Mouse (Mus musculus) hindbrain, embryonic 16.5 days (tissue): ENCODE data around the gene Tmed4. TPM values are rescaled to one million over a fixed set of nuclear protein-coding genes. Genes with fewer than 3 reads are reported as not detected.

Experiments used
- polyA plus RNA-seq: library from polyadenylated mRNA; unstranded; fragments of >200 nt; fragmentation: Nextera tagmentation; extraction: Ambion mirVana; gene quantifications from 2 replicates; pipeline ENCODE4 v1.2.1, GENCODE M21; 2015

The Tmed4 gene
- polyA plus RNA-seq, 1 experiment from 2014 or later: 111 TPM

Other genes with a start within 250 kb of the Tmed4 start
- 138 and 140 TPM in 2 replicates for gene Camk2b, start 208.5 kb downstream of the Tmed4 start, polyA plus RNA-seq
- 0.71 and 0.81 TPM in 2 replicates for gene A730071L15Rik, start 74.8 kb downstream of the Tmed4 start, polyA plus RNA-seq
- 71.5 and 71.9 TPM in 2 replicates for gene Nudcd3, start 74.5 kb downstream of the Tmed4 start, polyA plus RNA-seq
- gene Npc1l1, start 44.7 kb downstream of the Tmed4 start, polyA plus RNA-seq: 0.04 TPM in 1 of 2 replicates, not detected in the other
- gene Ddx56, start 7.1 kb downstream of the Tmed4 start, polyA plus RNA-seq: 69.5 and 71.3 TPM in 2 replicates
- gene Ogdh, start 16.8 kb upstream of the Tmed4 start, polyA plus RNA-seq: 142 and 153 TPM in 2 replicates
- gene Zmiz2, start 114.2 kb upstream of the Tmed4 start, polyA plus RNA-seq: 29.1 and 29.6 TPM in 2 replicates
- gene Ppia, start 140.6 kb upstream of the Tmed4 start, polyA plus RNA-seq: 4,094 and 4,423 TPM in 2 replicates
- gene H2afv, start 169.6 kb upstream of the Tmed4 start, polyA plus RNA-seq: 223 and 239 TPM in 2 replicates
- gene Purb, start 201.0 kb upstream of the Tmed4 start, polyA plus RNA-seq: 11.2 and 11.5 TPM in 2 replicates
- gene Myo1g, start 246.1 kb upstream of the Tmed4 start, polyA plus RNA-seq: 0.35 and 0.40 TPM in 2 replicates